Mouse (Mus musculus) embryonic facial prominence, embryonic 11.5 days (tissue): Measurements from ENCODE around the gene Spop. TPM values are rescaled to one million over a fixed set of nuclear protein-coding genes. Genes with fewer than 3 reads are reported as not detected.

Source experiments
- ATAC-seq: fragments of 200-750 bp; cut with Nextera tagmentation; replicated peaks from 2 replicates; pipeline ENCODE4 v1.8.0; 2017; ENCODE audit warnings: low read depth; ENCODE audit not compliant: insufficient number of reproducible peaks, low FRiP score, low TSS enrichment
- DNase-seq: peaks from one replicate; pipeline ENCODE4 v3.0.0-alpha.2; 2015; ENCODE audit warnings: low spot score
- H3K27ac ChIP-seq: fragments of 300-500 bp; sonication (generic); replicated peaks from 2 replicates; pipeline ENCODE4 v1.5.1; 2014; ENCODE audit warnings: mild to moderate bottlenecking, low read depth, low read length, control low read depth
- H3K27me3 ChIP-seq: fragments of 300-500 bp; sonication (generic); 2 replicates; pipeline ENCODE4 v1.6.1; 2014; ENCODE audit warnings: mild to moderate bottlenecking, low read length, moderate library complexity, mixed read lengths; ENCODE audit not compliant: control insufficient read depth, insufficient read depth
- H3K36me3 ChIP-seq: fragments of 300-500 bp; sonication (generic); replicated peaks from 2 replicates; pipeline ENCODE4 v1.6.1; 2014; ENCODE audit warnings: low read depth, mild to moderate bottlenecking, low read length, moderate library complexity, mixed read lengths; ENCODE audit not compliant: control insufficient read depth, insufficient read depth
- H3K4me1 ChIP-seq: fragments of 300-500 bp; sonication (generic); 2 replicates; pipeline ENCODE4 v1.6.1; 2014; ENCODE audit warnings: low read length, mixed read lengths; ENCODE audit not compliant: control insufficient read depth, insufficient read depth
- H3K4me2 ChIP-seq: fragments of 300-500 bp; sonication (generic); 2 replicates; pipeline ENCODE4 v1.6.1; 2014; ENCODE audit warnings: low read depth, mild to moderate bottlenecking, control low read depth, low read length, moderate library complexity
- H3K4me3 ChIP-seq: fragments of 300-500 bp; sonication (generic); 2 replicates; pipeline ENCODE4 v1.5.1; 2014; ENCODE audit warnings: low read depth, low read length, control low read depth
- H3K9ac ChIP-seq: fragments of 300-500 bp; sonication (generic); replicated peaks from 2 replicates; pipeline ENCODE4 v1.6.1; 2014; ENCODE audit warnings: mild to moderate bottlenecking, control low read depth, low read length
- H3K9me3 ChIP-seq: fragments of 300-500 bp; sonication (generic); replicated peaks from 2 replicates; pipeline ENCODE4 v1.6.1; 2016; ENCODE audit warnings: mild to moderate bottlenecking, low read length, inconsistent platforms, mixed read lengths; ENCODE audit not compliant: control insufficient read depth
- WGBS: fragments of 180-500 bp; shearing (Covaris S2); extraction: QIAGEN DNeasy Blood & Tissue Kit; methylation state at CpG from one replicate; pipeline ENCODE4 v1.1.7; 2014; 5-methylcytosine and 5-hydroxymethylcytosine counted together
- polyA plus RNA-seq: library from polyadenylated mRNA; unstranded; fragments of >200 nt; fragmentation: Nextera tagmentation; extraction: Ambion mirVana; gene quantifications from 2 replicates; pipeline ENCODE4 v1.2.1, GENCODE M21; 2014

Gene Spop
- polyA plus RNA-seq, 1 experiment from 2014 or later: 95.3 TPM

DNA sequence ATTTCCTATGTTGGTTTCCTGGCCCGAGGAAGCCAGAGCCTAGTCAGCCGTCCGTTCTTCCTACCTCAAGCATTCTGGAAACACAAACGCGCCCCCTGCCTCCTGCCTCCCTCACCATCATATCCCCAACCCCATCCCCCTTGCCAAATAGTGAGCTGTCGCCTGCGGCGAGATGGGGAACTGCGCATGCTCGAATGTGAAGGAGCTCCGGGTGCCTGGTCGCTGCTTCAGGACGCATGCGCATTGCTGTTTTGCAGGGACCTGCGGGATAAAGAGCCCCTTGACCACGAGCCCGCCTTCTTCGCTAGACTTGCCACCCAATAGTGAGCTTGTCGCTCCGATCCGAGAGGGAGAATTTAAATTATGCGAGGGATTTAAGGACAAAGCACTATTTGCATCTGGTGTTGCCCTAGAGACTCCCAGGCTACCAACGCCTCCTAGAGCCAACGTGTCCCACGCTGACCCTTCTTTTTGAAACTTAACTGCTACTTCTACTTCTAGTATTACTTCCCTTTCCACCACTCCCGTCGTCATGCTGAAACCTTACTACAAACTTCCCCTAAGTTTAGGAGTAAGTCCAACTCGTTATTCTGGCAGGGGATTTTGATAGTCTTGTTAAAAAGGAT lies 769 bp downstream of the Spop start:
- Histone ChIP-seq H3K27ac (peak overlapping the region; percentile 78), H3K4me3 (peak overlapping the region; percentile 50), H3K36me3 (no peaks in the 10 kb centered on the region), H3K4me2 (peak overlapping the region; percentile 68), H3K4me1 (no peaks in the 10 kb centered on the region), H3K9me3 (no peaks in the 10 kb centered on the region), H3K27me3 (no peaks in the 10 kb centered on the region), H3K9ac (peak overlapping the region; percentile 63)
- peak; percentile 83 for ATAC-seq
- peak; percentile 99 for DNase-seq
- WGBS: under 1% methylated on average over 28 of the region's 28 CpGs

DNA sequence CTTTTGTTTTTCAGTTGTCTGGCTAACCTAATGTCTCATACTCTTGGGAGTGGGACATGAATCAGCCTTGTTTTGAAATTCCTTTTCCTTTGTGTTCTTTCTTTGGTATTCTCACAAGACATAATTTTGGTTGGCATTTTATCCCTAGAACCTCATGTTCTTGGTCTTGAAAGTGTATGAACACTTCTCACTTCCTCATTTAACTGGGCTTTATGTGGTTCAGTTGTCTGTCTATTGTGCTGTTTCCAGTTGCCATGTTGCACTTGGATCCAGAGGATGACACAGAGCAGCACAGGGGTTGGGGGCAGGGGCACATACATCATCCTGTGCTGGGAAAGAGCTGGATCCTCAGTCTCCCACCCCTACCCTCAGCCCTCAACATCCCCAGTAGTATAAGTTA lies 2.1 kb downstream of the Spop start:
- Histone ChIP-seq H3K27me3 (no peaks in the 10 kb centered on the region), H3K9ac (no peak overlapping the region), H3K36me3 (no peaks in the 10 kb centered on the region), H3K9me3 (no peaks in the 10 kb centered on the region), H3K4me3 (no peak overlapping the region), H3K4me2 (no peak overlapping the region; the same call in 1 of the 2 replicates), H3K4me1 (no peaks in the 10 kb centered on the region), H3K27ac (no peak overlapping the region)
- ATAC-seq (no peak), DNase-seq (no peak)

GRCm38 (mm10) chr11:95417341-95417740 lies 3.5 kb downstream of the Spop start:
- Histone ChIP-seq H3K4me1 (no peaks in the 10 kb centered on the region), H3K9me3 (no peaks in the 10 kb centered on the region), H3K4me2 (no peak overlapping the region), H3K9ac (no peak overlapping the region), H3K27me3 (no peaks in the 10 kb centered on the region), H3K27ac (no peak overlapping the region), H3K36me3 (no peaks in the 10 kb centered on the region), H3K4me3 (no peak overlapping the region)
- DNase-seq: no peak
- 89% methylated on average over 5 of the region's 5 CpGs for WGBS
- ATAC-seq: no peak

DNA sequence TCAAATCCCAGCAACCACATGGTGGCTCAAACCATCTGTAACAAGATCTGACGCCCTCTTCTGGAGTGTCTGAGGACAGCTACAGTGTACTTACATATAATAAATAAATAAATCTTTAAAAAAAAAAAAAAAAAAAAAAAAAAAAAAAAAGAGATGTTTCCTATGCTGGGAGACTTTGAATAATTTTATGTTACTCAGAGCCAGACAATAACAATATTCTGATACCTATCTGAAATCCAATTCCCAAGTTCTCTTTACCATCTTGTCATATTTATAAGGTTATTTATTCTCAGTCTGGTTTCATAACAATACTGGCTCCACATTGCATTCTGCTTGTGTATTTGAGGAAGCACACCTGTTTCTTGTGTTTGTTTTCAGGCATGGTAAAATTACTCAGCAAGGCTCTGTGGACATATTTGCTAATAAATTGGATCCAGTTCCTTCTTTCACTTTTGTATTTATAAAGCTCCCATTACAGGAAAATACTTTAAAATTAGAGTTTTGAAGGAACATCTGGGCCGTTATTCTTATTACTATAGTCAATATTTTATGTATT lies 7.1 kb downstream of the Spop start:
- no peak overlapping the region for H3K4me3 ChIP-seq
- no peaks in the 10 kb centered on the region for H3K4me1 ChIP-seq
- no peaks in the 10 kb centered on the region for H3K27me3 ChIP-seq
- WGBS: 89% methylated on average over 2 of the region's 2 CpGs
- no peak overlapping the region for H3K27ac ChIP-seq
- DNase-seq: no peak
- ATAC-seq: no peak
- H3K9ac ChIP-seq: no peak overlapping the region
- no peaks in the 10 kb centered on the region for H3K36me3 ChIP-seq
- no peaks in the 10 kb centered on the region for H3K9me3 ChIP-seq
- no peak overlapping the region for H3K4me2 ChIP-seq

DNA sequence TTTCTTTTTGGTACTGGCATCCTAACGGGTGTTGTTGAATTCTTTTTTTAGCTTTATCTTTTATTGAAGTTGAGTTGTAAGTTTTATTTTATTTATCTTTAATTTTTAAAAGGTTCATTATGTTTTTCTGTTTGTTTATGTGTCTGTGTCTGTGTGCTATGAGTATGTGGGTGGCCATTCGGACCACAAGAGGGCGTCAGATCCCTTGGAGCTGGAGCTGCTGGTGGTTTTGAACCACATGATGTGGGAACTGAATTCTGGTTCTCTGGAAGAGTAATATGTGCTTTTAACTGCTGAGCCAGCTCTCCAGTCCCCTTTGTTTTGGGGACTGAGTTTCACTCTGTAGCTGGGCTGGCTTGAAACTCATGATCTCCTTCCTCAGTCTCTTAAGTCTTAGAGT lies 9.6 kb downstream of the Spop start:
- Histone ChIP-seq H3K4me3 (no peak overlapping the region), H3K36me3 (no peaks in the 10 kb centered on the region), H3K4me2 (no peak overlapping the region), H3K9ac (no peak overlapping the region), H3K9me3 (no peaks in the 10 kb centered on the region), H3K27ac (no peak overlapping the region), H3K4me1 (no peaks in the 10 kb centered on the region), H3K27me3 (no peaks in the 10 kb centered on the region)
- DNase-seq (no peak), ATAC-seq (no peak)
- WGBS: 78% methylated on average over 3 of the region's 3 CpGs

DNA sequence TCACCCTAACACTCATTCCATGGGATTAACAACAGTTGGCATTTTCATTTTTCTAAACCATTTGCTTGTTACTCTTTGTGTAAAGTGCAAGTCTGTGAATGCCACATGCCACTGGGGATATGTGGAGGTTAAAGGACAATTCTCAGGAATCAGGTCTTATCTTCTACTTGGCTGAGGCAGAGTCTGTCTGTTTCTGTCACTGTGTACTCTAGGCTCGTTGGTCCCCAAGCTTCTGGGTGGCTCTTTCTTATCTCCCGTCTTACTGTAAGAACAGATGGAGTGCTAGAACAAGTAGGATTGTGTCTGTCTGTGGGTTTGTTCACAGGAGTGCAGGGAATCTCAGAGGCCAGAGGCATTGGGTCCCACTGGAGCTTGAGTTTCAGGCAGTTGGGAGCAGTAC lies 17.5 kb downstream of the Spop start:
- Histone ChIP-seq H3K27ac (no peak overlapping the region), H3K9ac (no peak overlapping the region), H3K4me1 (no peaks in the 10 kb centered on the region), H3K4me3 (no peak overlapping the region), H3K9me3 (no peaks in the 10 kb centered on the region), H3K36me3 (no peaks in the 10 kb centered on the region), H3K27me3 (no peaks in the 10 kb centered on the region), H3K4me2 (no peak overlapping the region)
- DNase-seq: no peak
- ATAC-seq: no peak
- 92% methylated on average over 2 of the region's 2 CpGs for WGBS

- ATAC-seq: no peak
- WGBS: 76% methylated on average over 2 of the region's 2 CpGs
- H3K9me3 ChIP-seq: no peaks in the 10 kb centered on the region
- H3K4me2 ChIP-seq: no peak overlapping the region
- H3K4me1 ChIP-seq: no peaks in the 10 kb centered on the region
- H3K9ac ChIP-seq: no peak overlapping the region
- no peak overlapping the region for H3K4me3 ChIP-seq
- no peaks in the 10 kb centered on the region for H3K36me3 ChIP-seq
- H3K27me3 ChIP-seq: no peaks in the 10 kb centered on the region
- peak; percentile 55 for DNase-seq
- no peak overlapping the region for H3K27ac ChIP-seq
These were observed 18.3 kb downstream of the Spop start for GRCm38 (mm10) chr11:95432194-95432593.

GRCm38 (mm10) chr11:95445371-95445770 lies 31.5 kb downstream of the Spop start:
- H3K4me1 ChIP-seq: peaks cover 3% of the 10 kb centered on the region; the same call in 1 of the 2 replicates
- no peak overlapping the region for H3K9ac ChIP-seq
- H3K36me3 ChIP-seq: no peaks in the 10 kb centered on the region
- no peaks in the 10 kb centered on the region for H3K9me3 ChIP-seq
- WGBS: 20% methylated on average over 2 of the region's 2 CpGs
- no peak for DNase-seq
- ATAC-seq: no peak; the same call in 1 of the 2 replicates
- no peak overlapping the region for H3K4me3 ChIP-seq
- H3K4me2 ChIP-seq: no peak overlapping the region
- H3K27ac ChIP-seq: no peak overlapping the region
- H3K27me3 ChIP-seq: no peaks in the 10 kb centered on the region
